Mouse (Mus musculus): ENCODE data around the gene Rhbdd2. TPM values are rescaled to one million over a fixed set of nuclear protein-coding genes. Genes with fewer than 3 reads are reported as not detected.

Rhbdd2 gene
- total RNA-seq, 1 experiment: 15.7 TPM

GRCm38 (mm10) chr5:135642686-135643551, 10.5 kb downstream of the Rhbdd2 start:
- Histone ChIP-seq H3K9me3 (ENCODE audit: control insufficient read depth, insufficient read depth, low read depth, low read length) (no peaks in the 10 kb centered on the region), H3K36me3 (ENCODE audit: control insufficient read depth, insufficient read depth, low read length, poor library complexity, severe bottlenecking) (peaks cover 16% of the 10 kb centered on the region; the same call in 1 of the 2 replicates), H3K4me1 (ENCODE audit: control insufficient read depth in 2 of 2, insufficient read depth in 2 of 2, low read length in 2 of 2, poor library complexity in 1 of 2) (peaks cover 16 to 27% of the 10 kb centered on the region in 2 experiments), H3K4me3 (ENCODE audit: insufficient read depth in 1 of 2, low read depth in 1 of 2, low read length in 2 of 2, poor library complexity in 1 of 2, severe bottlenecking in 1 of 2) (peak overlapping the region in 1 of 2 experiments; percentile 27; a peak in 1 of 4 replicates), H3K27ac (ENCODE audit: insufficient read depth, low read depth, low read length, poor library complexity, severe bottlenecking) (peak overlapping the region; percentile 81), H3K9ac (ENCODE audit: insufficient read depth, low read depth, low read length, poor library complexity, severe bottlenecking) (no peak overlapping the region)
- in situ Hi-C loops (cut with MboI; ENCODE audit: low sequenced_read_pairs in 2 of 2, unreplicated experiment in 2 of 2): no loop called here
- TF ChIP-seq ZC3H11A (IDR thresholded peaks at IDR 0.05; ENCODE audit: borderline replicate concordance, low read depth, low read length) (no peak), ZNF384 (IDR thresholded peaks at IDR 0.05; ENCODE audit: low read depth, low read length) (no peak), MAFK (IDR thresholded peaks at IDR 0.05; ENCODE audit: insufficient read depth, low read depth, low read length) (no peak), HCFC1 (IDR thresholded peaks at IDR 0.05; ENCODE audit: borderline replicate concordance, insufficient read depth, low read length) (no peak), CHD2 (IDR thresholded peaks at IDR 0.05; ENCODE audit: low read depth, low read length) (no peak)
- no peak for DNase-seq (ENCODE audit: low read depth, low spot score)

GRCm38 (mm10) chr5:135643552-135643842, 11.1 kb downstream of the Rhbdd2 start:
- in situ Hi-C loops (cut with MboI; ENCODE audit: low sequenced_read_pairs in 2 of 2, unreplicated experiment in 2 of 2): no loop called here
- H3K4me3 ChIP-seq (ENCODE audit: insufficient read depth in 1 of 2, low read depth in 1 of 2, low read length in 2 of 2, poor library complexity in 1 of 2, severe bottlenecking in 1 of 2): no peak overlapping the region
- no peaks in the 10 kb centered on the region for H3K9me3 ChIP-seq (ENCODE audit: control insufficient read depth, insufficient read depth, low read depth, low read length)
- peaks cover 14% of the 10 kb centered on the region; the same call in 1 of the 2 replicates for H3K36me3 ChIP-seq (ENCODE audit: control insufficient read depth, insufficient read depth, low read length, poor library complexity, severe bottlenecking)
- TF ChIP-seq MAFK (IDR thresholded peaks at IDR 0.05; ENCODE audit: insufficient read depth, low read depth, low read length) (peak; percentile 95), ZNF384 (IDR thresholded peaks at IDR 0.05; ENCODE audit: low read depth, low read length) (no peak), CHD2 (IDR thresholded peaks at IDR 0.05; ENCODE audit: low read depth, low read length) (0 out of 2 replicates have a peak, but pooled peaks have one; percentile 47)
- no peak for DNase-seq (ENCODE audit: low read depth, low spot score)
- H3K4me1 ChIP-seq (ENCODE audit: control insufficient read depth in 2 of 2, insufficient read depth in 2 of 2, low read length in 2 of 2, poor library complexity in 1 of 2): peaks cover 16 to 28% of the 10 kb centered on the region in 2 experiments
- H3K9ac ChIP-seq (ENCODE audit: insufficient read depth, low read depth, low read length, poor library complexity, severe bottlenecking): no peak overlapping the region
- peak overlapping the region; percentile 1; the same call in 1 of the 2 replicates for H3K27ac ChIP-seq (ENCODE audit: insufficient read depth, low read depth, low read length, poor library complexity, severe bottlenecking)

GRCm38 (mm10) chr5:135643869-135644268, 11.5 kb downstream of the Rhbdd2 start:
- H3K27ac ChIP-seq (ENCODE audit: insufficient read depth, low read depth, low read length, poor library complexity, severe bottlenecking): peak overlapping the region; percentile 1; the same call in 1 of the 2 replicates
- in situ Hi-C loops (cut with MboI; ENCODE audit: low sequenced_read_pairs in 2 of 2, unreplicated experiment in 2 of 2): no loop called here
- TF ChIP-seq HCFC1 (IDR thresholded peaks at IDR 0.05; ENCODE audit: borderline replicate concordance, insufficient read depth, low read length) (no peak), ZNF384 (IDR thresholded peaks at IDR 0.05; ENCODE audit: low read depth, low read length) (no peak), CHD2 (IDR thresholded peaks at IDR 0.05; ENCODE audit: low read depth, low read length) (no peak), ZC3H11A (IDR thresholded peaks at IDR 0.05; ENCODE audit: borderline replicate concordance, low read depth, low read length) (no peak), MAFK (IDR thresholded peaks at IDR 0.05; ENCODE audit: insufficient read depth, low read depth, low read length) (no peak)

DNA sequence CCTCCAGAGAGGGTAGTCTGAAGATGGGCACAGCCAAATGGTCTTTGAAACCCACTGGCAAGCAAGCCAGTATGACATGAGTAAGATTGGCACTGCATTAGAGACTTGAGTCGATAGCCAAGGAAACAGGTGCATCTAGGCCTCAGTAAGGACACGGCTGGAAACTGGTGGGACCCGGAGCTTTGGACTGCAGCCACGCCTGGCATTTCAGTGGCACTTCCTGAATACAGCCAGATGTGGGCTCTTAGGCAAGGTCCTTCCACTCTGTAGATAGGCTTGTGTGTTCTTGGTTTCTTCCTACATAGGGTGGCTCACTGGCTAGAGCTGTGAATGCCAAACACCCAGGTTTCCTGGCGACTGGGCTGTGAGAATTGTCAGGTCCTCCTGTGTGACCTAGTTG, 12.9 kb downstream of the Rhbdd2 start:
- Histone ChIP-seq H3K9ac (ENCODE audit: insufficient read depth, low read depth, low read length, poor library complexity, severe bottlenecking) (no peak overlapping the region), H3K9me3 (ENCODE audit: control insufficient read depth, insufficient read depth, low read depth, low read length) (no peaks in the 10 kb centered on the region), H3K36me3 (ENCODE audit: control insufficient read depth, insufficient read depth, low read length, poor library complexity, severe bottlenecking) (peaks cover 5% of the 10 kb centered on the region; the same call in 1 of the 2 replicates), H3K4me1 (ENCODE audit: control insufficient read depth in 2 of 2, insufficient read depth in 2 of 2, low read length in 2 of 2, poor library complexity in 1 of 2) (peaks cover 16 to 27% of the 10 kb centered on the region in 2 experiments), H3K4me3 (ENCODE audit: insufficient read depth in 1 of 2, low read depth in 1 of 2, low read length in 2 of 2, poor library complexity in 1 of 2, severe bottlenecking in 1 of 2) (no peak overlapping the region), H3K27ac (ENCODE audit: insufficient read depth, low read depth, low read length, poor library complexity, severe bottlenecking) (no peak overlapping the region)
- in situ Hi-C loops (cut with MboI; ENCODE audit: low sequenced_read_pairs in 2 of 2, unreplicated experiment in 2 of 2): no loop called here
- no peak for DNase-seq (ENCODE audit: low read depth, low spot score)
- TF ChIP-seq ZC3H11A (IDR thresholded peaks at IDR 0.05; ENCODE audit: borderline replicate concordance, low read depth, low read length) (no peak), HCFC1 (IDR thresholded peaks at IDR 0.05; ENCODE audit: borderline replicate concordance, insufficient read depth, low read length) (no peak), ZNF384 (IDR thresholded peaks at IDR 0.05; ENCODE audit: low read depth, low read length) (no peak), CHD2 (IDR thresholded peaks at IDR 0.05; ENCODE audit: low read depth, low read length) (no peak), MAFK (IDR thresholded peaks at IDR 0.05; ENCODE audit: insufficient read depth, low read depth, low read length) (no peak)

More at GRCm38 (mm10) chr5:135643869-135644268, 11.5 kb downstream of the Rhbdd2 start:
- Histone ChIP-seq H3K36me3 (ENCODE audit: control insufficient read depth, insufficient read depth, low read length, poor library complexity, severe bottlenecking) (peaks cover 14% of the 10 kb centered on the region; the same call in 1 of the 2 replicates), H3K4me3 (ENCODE audit: insufficient read depth in 1 of 2, low read depth in 1 of 2, low read length in 2 of 2, poor library complexity in 1 of 2, severe bottlenecking in 1 of 2) (no peak overlapping the region), H3K9ac (ENCODE audit: insufficient read depth, low read depth, low read length, poor library complexity, severe bottlenecking) (0 out of 2 replicates have a peak overlapping the region, but pooled peaks have one; percentile 0), H3K9me3 (ENCODE audit: control insufficient read depth, insufficient read depth, low read depth, low read length) (no peaks in the 10 kb centered on the region), H3K4me1 (ENCODE audit: control insufficient read depth in 2 of 2, insufficient read depth in 2 of 2, low read length in 2 of 2, poor library complexity in 1 of 2) (peaks cover 16 to 31% of the 10 kb centered on the region in 2 experiments)
- DNase-seq (ENCODE audit: low read depth, low spot score): no peak

All from ES-E14 (cell line).